Mouse (Mus musculus): Measurements from ENCODE around the gene Rhobtb1. TPM values are rescaled to one million over a fixed set of nuclear protein-coding genes. Genes with fewer than 3 reads are reported as not detected.

Rhobtb1 gene
- polyA plus RNA-seq, 1 experiment from 2014 or later: 9.0 TPM

- Histone ChIP-seq H3K4me2 (no peak overlapping the region), H3K27ac (no peak overlapping the region)
- WGBS (ENCODE audit: insufficient replicate concordance): 68% methylated on average over 12 of the region's 12 CpGs
Measured at GRCm38 (mm10) chr10:69166514-69166913, 15.3 kb downstream of the Rhobtb1 start.

GRCm38 (mm10) chr10:69172412-69172811 is 21.2 kb downstream of the Rhobtb1 start:
- no peak overlapping the region for H3K27ac ChIP-seq
- no peak overlapping the region for H3K4me2 ChIP-seq
- WGBS (ENCODE audit: insufficient replicate concordance): 58% methylated on average over 3 of the region's 3 CpGs
- no peaks in the 10 kb centered on the region for H3K36me3 ChIP-seq
- no peaks in the 10 kb centered on the region for H3K9me3 ChIP-seq (replicated peaks)
- ATAC-seq: no peak
- no peak overlapping the region for H3K9ac ChIP-seq
- H3K4me3 ChIP-seq: no peak overlapping the region
- H3K27me3 ChIP-seq (replicated peaks): no peaks in the 10 kb centered on the region
- H3K4me1 ChIP-seq: no peaks in the 10 kb centered on the region

More at GRCm38 (mm10) chr10:69166514-69166913, 15.3 kb downstream of the Rhobtb1 start:
- H3K27me3 ChIP-seq (replicated peaks): no peaks in the 10 kb centered on the region
- H3K36me3 ChIP-seq: no peaks in the 10 kb centered on the region
- no peak overlapping the region for H3K9ac ChIP-seq
- no peaks in the 10 kb centered on the region for H3K4me1 ChIP-seq
- H3K9me3 ChIP-seq (replicated peaks): no peaks in the 10 kb centered on the region
- H3K4me3 ChIP-seq: no peak overlapping the region
- no peak for ATAC-seq

GRCm38 (mm10) chr10:69176116-69176515 is 24.9 kb downstream of the Rhobtb1 start:
- 56% methylated on average over 3 of the region's 3 CpGs for WGBS (ENCODE audit: insufficient replicate concordance)
- Histone ChIP-seq H3K27me3 (replicated peaks) (no peaks in the 10 kb centered on the region), H3K9ac (no peak overlapping the region), H3K36me3 (no peaks in the 10 kb centered on the region), H3K4me3 (no peak overlapping the region), H3K9me3 (replicated peaks) (0 out of 2 replicates have a peak, but pooled peaks cover 5% of the 10 kb centered on the region), H3K4me1 (no peaks in the 10 kb centered on the region), H3K27ac (no peak overlapping the region), H3K4me2 (no peak overlapping the region)
- ATAC-seq: no peak

- Histone ChIP-seq H3K4me1 (no peaks in the 10 kb centered on the region), H3K36me3 (no peaks in the 10 kb centered on the region), H3K9ac (no peak overlapping the region), H3K27me3 (replicated peaks) (no peaks in the 10 kb centered on the region), H3K27ac (no peak overlapping the region), H3K9me3 (replicated peaks) (0 out of 2 replicates have a peak, but pooled peaks cover 5% of the 10 kb centered on the region), H3K4me3 (no peak overlapping the region), H3K4me2 (no peak overlapping the region)
- 67% methylated on average over 1 of the region's 1 CpGs for WGBS (ENCODE audit: insufficient replicate concordance)
- no peak for ATAC-seq
Measured at GRCm38 (mm10) chr10:69179341-69179740, 28.1 kb downstream of the Rhobtb1 start.

GRCm38 (mm10) chr10:69180997-69181396 is 29.8 kb downstream of the Rhobtb1 start:
- no peaks in the 10 kb centered on the region for H3K27me3 ChIP-seq (replicated peaks)
- 0 out of 2 replicates have a peak, but pooled peaks cover 5% of the 10 kb centered on the region for H3K9me3 ChIP-seq (replicated peaks)
- no peaks in the 10 kb centered on the region for H3K36me3 ChIP-seq
- no peak overlapping the region for H3K27ac ChIP-seq
- H3K4me1 ChIP-seq: no peaks in the 10 kb centered on the region
- no peak overlapping the region for H3K4me2 ChIP-seq
- no peak overlapping the region for H3K4me3 ChIP-seq
- no peak for ATAC-seq
- 55% methylated on average over 3 of the region's 3 CpGs for WGBS (ENCODE audit: insufficient replicate concordance)
- H3K9ac ChIP-seq: no peak overlapping the region

- no peaks in the 10 kb centered on the region for H3K4me1 ChIP-seq
- H3K9ac ChIP-seq: no peak overlapping the region
- no peak for ATAC-seq
- no peak overlapping the region for H3K27ac ChIP-seq
- no peak overlapping the region for H3K4me3 ChIP-seq
- no peak overlapping the region for H3K4me2 ChIP-seq
- no peaks in the 10 kb centered on the region for H3K36me3 ChIP-seq
- WGBS (ENCODE audit: insufficient replicate concordance): 82% methylated on average over 4 of the region's 4 CpGs
- no peaks in the 10 kb centered on the region for H3K27me3 ChIP-seq (replicated peaks)
- H3K9me3 ChIP-seq (replicated peaks): no peaks in the 10 kb centered on the region
Measured at GRCm38 (mm10) chr10:69184903-69185302, 33.7 kb downstream of the Rhobtb1 start.

- H3K27me3 ChIP-seq (replicated peaks): no peaks in the 10 kb centered on the region
- no peak overlapping the region for H3K4me3 ChIP-seq
- WGBS (ENCODE audit: insufficient replicate concordance): 70% methylated on average over 4 of the region's 4 CpGs
- H3K4me2 ChIP-seq: no peak overlapping the region
- no peak for ATAC-seq
- no peak overlapping the region for H3K27ac ChIP-seq
- no peaks in the 10 kb centered on the region for H3K4me1 ChIP-seq
- no peaks in the 10 kb centered on the region for H3K36me3 ChIP-seq
- no peaks in the 10 kb centered on the region for H3K9me3 ChIP-seq (replicated peaks)
- H3K9ac ChIP-seq: no peak overlapping the region
Measured at GRCm38 (mm10) chr10:69185431-69185830, 34.2 kb downstream of the Rhobtb1 start.

GRCm38 (mm10) chr10:69185894-69186893 is 35.0 kb downstream of the Rhobtb1 start:
- no peak overlapping the region for H3K27ac ChIP-seq
- ATAC-seq: no peak
- WGBS (ENCODE audit: insufficient replicate concordance): 26% methylated on average over 21 of the region's 21 CpGs
- no peaks in the 10 kb centered on the region for H3K4me1 ChIP-seq
- H3K4me3 ChIP-seq: no peak overlapping the region
- no peaks in the 10 kb centered on the region for H3K36me3 ChIP-seq
- no peaks in the 10 kb centered on the region for H3K9me3 ChIP-seq (replicated peaks)
- H3K4me2 ChIP-seq: 0 out of 2 replicates have a peak overlapping the region, but pooled peaks have one; percentile 18
- H3K27me3 ChIP-seq (replicated peaks): no peaks in the 10 kb centered on the region
- H3K9ac ChIP-seq: no peak overlapping the region

- H3K27ac ChIP-seq: no peak overlapping the region
- H3K9ac ChIP-seq: no peak overlapping the region
- H3K4me2 ChIP-seq: no peak overlapping the region
- no peaks in the 10 kb centered on the region for H3K27me3 ChIP-seq (replicated peaks)
- no peaks in the 10 kb centered on the region for H3K4me1 ChIP-seq
- H3K4me3 ChIP-seq: no peak overlapping the region
- no peaks in the 10 kb centered on the region for H3K36me3 ChIP-seq
- no peaks in the 10 kb centered on the region for H3K9me3 ChIP-seq (replicated peaks)
- WGBS (ENCODE audit: insufficient replicate concordance): 66% methylated on average over 9 of the region's 9 CpGs
- ATAC-seq: no peak
Measured at GRCm38 (mm10) chr10:69187773-69188443, 36.7 kb downstream of the Rhobtb1 start.

- no peak overlapping the region for H3K27ac ChIP-seq
- H3K9me3 ChIP-seq (replicated peaks): no peaks in the 10 kb centered on the region
- H3K9ac ChIP-seq: no peak overlapping the region
- no peak overlapping the region for H3K4me2 ChIP-seq
- no peaks in the 10 kb centered on the region for H3K27me3 ChIP-seq (replicated peaks)
- 56% methylated on average over 10 of the region's 10 CpGs for WGBS (ENCODE audit: insufficient replicate concordance)
- ATAC-seq: no peak
- H3K4me1 ChIP-seq: no peaks in the 10 kb centered on the region
- no peak overlapping the region for H3K4me3 ChIP-seq
- H3K36me3 ChIP-seq: no peaks in the 10 kb centered on the region
Measured at GRCm38 (mm10) chr10:69190434-69191160, 39.4 kb downstream of the Rhobtb1 start.

- 78% methylated on average over 5 of the region's 5 CpGs for WGBS (ENCODE audit: insufficient replicate concordance)
- no peak overlapping the region for H3K27ac ChIP-seq
- H3K27me3 ChIP-seq (replicated peaks): no peaks in the 10 kb centered on the region
- ATAC-seq: no peak
- H3K4me1 ChIP-seq: no peaks in the 10 kb centered on the region
- H3K4me3 ChIP-seq: no peak overlapping the region
- no peaks in the 10 kb centered on the region for H3K9me3 ChIP-seq (replicated peaks)
- H3K9ac ChIP-seq: no peak overlapping the region
- no peaks in the 10 kb centered on the region for H3K36me3 ChIP-seq
- H3K4me2 ChIP-seq: no peak overlapping the region
Measured at GRCm38 (mm10) chr10:69192266-69192665, 41.0 kb downstream of the Rhobtb1 start.

All from liver, embryonic 12.5 days (tissue).